Mouse (Mus musculus) cerebellum, adult 2 months (tissue): Measurements from ENCODE around the gene Mvd.

Experiments used
- CTCF ChIP-seq: fragments of 200-500 bp; IDR thresholded peaks from 2 replicates; pipeline ENCODE4 v1.5.1; 2011; ENCODE audit warnings: low read depth, mild to moderate bottlenecking, control low read depth, low read length, moderate library complexity, borderline replicate concordance; ENCODE audit not compliant: insufficient read depth
- POLR2A ChIP-seq: fragments of 200-500 bp; IDR thresholded peaks from 2 replicates; pipeline ENCODE4 v1.6.1; 2011; ENCODE audit warnings: low read length, control low read depth, borderline replicate concordance; ENCODE audit not compliant: insufficient read depth

GRCm38 (mm10) chr8:122483877-122484276, 40.7 kb upstream of the Mvd start:
- TF ChIP-seq POLR2A (no peak), CTCF (no peak)
